Mouse (Mus musculus): Measurements from ENCODE around the gene B3gat3. TPM values are rescaled to one million over a fixed set of nuclear protein-coding genes. Genes with fewer than 3 reads are reported as not detected.

B3gat3 gene
- polyA plus RNA-seq, 1 experiment: 66.3 TPM

- no peak overlapping the region for H3ac ChIP-seq (ENCODE audit: control insufficient read depth, insufficient read length)
- H3K27me3 ChIP-seq (ENCODE audit: control insufficient read depth, insufficient read depth, insufficient read length): no peaks in the 10 kb centered on the region
- no peak overlapping the region for H3K4me3 ChIP-seq
- TF ChIP-seq POLR2A (IDR thresholded peaks at IDR 0.05; ENCODE audit: insufficient read length, low read depth) (no peak), SRF (IDR thresholded peaks at IDR 0.05; ENCODE audit: control insufficient read depth, insufficient read length, low read depth) (no peak), CEBPB (IDR thresholded peaks at IDR 0.05; ENCODE audit: insufficient read depth, poor library complexity, severe bottlenecking) (no peak), REST (IDR thresholded peaks at IDR 0.05; ENCODE audit: insufficient read depth, insufficient read length) (no peak), MYOG (IDR thresholded peaks at IDR 0.05; ENCODE audit: control insufficient read depth in 1 of 3, insufficient read depth in 1 of 3, insufficient read length in 2 of 3, low read depth in 2 of 3) (no peak), TCF12 (IDR thresholded peaks at IDR 0.05; ENCODE audit: insufficient read depth, poor library complexity, severe bottlenecking) (no peak), MAX (IDR thresholded peaks at IDR 0.05; ENCODE audit: low read depth) (no peak), USF1 (IDR thresholded peaks at IDR 0.05; ENCODE audit: low read depth) (no peak), TCF3 (IDR thresholded peaks at IDR 0.05; ENCODE audit: insufficient read length, low read depth) (no peak), POLR2AphosphoS2 (IDR thresholded peaks at IDR 0.05; ENCODE audit: insufficient read length, low read depth) (no peak), E2F4 (IDR thresholded peaks at IDR 0.05; ENCODE audit: insufficient read depth) (no peak), MYOD1 (IDR thresholded peaks at IDR 0.05; ENCODE audit: control insufficient read depth in 1 of 3, insufficient read length in 2 of 3, low read depth in 2 of 3) (no peak)
- peaks cover 78% of the 10 kb centered on the region for H3K36me3 ChIP-seq (ENCODE audit: control insufficient read depth, insufficient read depth)
- H3K79me2 ChIP-seq (ENCODE audit: control insufficient read depth, insufficient read depth): no peaks in the 10 kb centered on the region
- no peak overlapping the region for H3K4me2 ChIP-seq (ENCODE audit: low read depth)
Observed at GRCm38 (mm10) chr19:8911810-8912209, 8.4 kb upstream of the B3gat3 start.

GRCm38 (mm10) chr19:8914212-8914611, 6.0 kb upstream of the B3gat3 start:
- Histone ChIP-seq H3K4me2 (ENCODE audit: low read depth) (no peak overlapping the region), H3K27me3 (ENCODE audit: control insufficient read depth, insufficient read depth, insufficient read length) (no peaks in the 10 kb centered on the region), H3K79me2 (ENCODE audit: control insufficient read depth, insufficient read depth) (no peaks in the 10 kb centered on the region), H3K36me3 (ENCODE audit: control insufficient read depth, insufficient read depth) (peaks cover 68% of the 10 kb centered on the region), H3K4me3 (no peak overlapping the region), H3ac (ENCODE audit: control insufficient read depth, insufficient read length) (no peak overlapping the region)
- TF ChIP-seq MYOG (IDR thresholded peaks at IDR 0.05; ENCODE audit: control insufficient read depth in 1 of 3, insufficient read depth in 1 of 3, insufficient read length in 2 of 3, low read depth in 2 of 3): no peak
- TF ChIP-seq E2F4 (IDR thresholded peaks at IDR 0.05; ENCODE audit: insufficient read depth): no peak
- TF ChIP-seq TCF3 (IDR thresholded peaks at IDR 0.05; ENCODE audit: insufficient read length, low read depth): no peak
- no peak for TF ChIP-seq REST (IDR thresholded peaks at IDR 0.05; ENCODE audit: insufficient read depth, insufficient read length)
- TF ChIP-seq POLR2A (IDR thresholded peaks at IDR 0.05; ENCODE audit: insufficient read length, low read depth): no peak
- TF ChIP-seq SRF (IDR thresholded peaks at IDR 0.05; ENCODE audit: control insufficient read depth, insufficient read length, low read depth): no peak
- TF ChIP-seq MAX (IDR thresholded peaks at IDR 0.05; ENCODE audit: low read depth): no peak
- TF ChIP-seq MYOD1 (IDR thresholded peaks at IDR 0.05; ENCODE audit: control insufficient read depth in 1 of 3, insufficient read length in 2 of 3, low read depth in 2 of 3): no peak
- TF ChIP-seq POLR2AphosphoS2 (IDR thresholded peaks at IDR 0.05; ENCODE audit: insufficient read length, low read depth): no peak
- no peak for TF ChIP-seq USF1 (IDR thresholded peaks at IDR 0.05; ENCODE audit: low read depth)
- TF ChIP-seq CEBPB (IDR thresholded peaks at IDR 0.05; ENCODE audit: insufficient read depth, poor library complexity, severe bottlenecking): no peak
- no peak for TF ChIP-seq TCF12 (IDR thresholded peaks at IDR 0.05; ENCODE audit: insufficient read depth, poor library complexity, severe bottlenecking)

GRCm38 (mm10) chr19:8919000-8919399, 1.2 kb upstream of the B3gat3 start:
- TF ChIP-seq TCF12 (IDR thresholded peaks at IDR 0.05; ENCODE audit: insufficient read depth, poor library complexity, severe bottlenecking): no peak
- no peak for TF ChIP-seq POLR2A (IDR thresholded peaks at IDR 0.05; ENCODE audit: insufficient read length, low read depth)
- TF ChIP-seq MYOG (IDR thresholded peaks at IDR 0.05; ENCODE audit: control insufficient read depth in 1 of 3, insufficient read depth in 1 of 3, insufficient read length in 2 of 3, low read depth in 2 of 3): no peak
- no peak for TF ChIP-seq E2F4 (IDR thresholded peaks at IDR 0.05; ENCODE audit: insufficient read depth)
- TF ChIP-seq REST (IDR thresholded peaks at IDR 0.05; ENCODE audit: insufficient read depth, insufficient read length): no peak
- no peak for TF ChIP-seq CEBPB (IDR thresholded peaks at IDR 0.05; ENCODE audit: insufficient read depth, poor library complexity, severe bottlenecking)
- no peak for TF ChIP-seq MAX (IDR thresholded peaks at IDR 0.05; ENCODE audit: low read depth)
- TF ChIP-seq USF1 (IDR thresholded peaks at IDR 0.05; ENCODE audit: low read depth): no peak
- TF ChIP-seq POLR2AphosphoS2 (IDR thresholded peaks at IDR 0.05; ENCODE audit: insufficient read length, low read depth): no peak
- no peak for TF ChIP-seq TCF3 (IDR thresholded peaks at IDR 0.05; ENCODE audit: insufficient read length, low read depth)
- no peak for TF ChIP-seq SRF (IDR thresholded peaks at IDR 0.05; ENCODE audit: control insufficient read depth, insufficient read length, low read depth)
- no peak for TF ChIP-seq MYOD1 (IDR thresholded peaks at IDR 0.05; ENCODE audit: control insufficient read depth in 1 of 3, insufficient read length in 2 of 3, low read depth in 2 of 3)
- Histone ChIP-seq H3K4me2 (ENCODE audit: low read depth) (no peak overlapping the region), H3K36me3 (ENCODE audit: control insufficient read depth, insufficient read depth) (peaks cover 32% of the 10 kb centered on the region), H3ac (ENCODE audit: control insufficient read depth, insufficient read length) (no peak overlapping the region), H3K79me2 (ENCODE audit: control insufficient read depth, insufficient read depth) (peaks cover 34% of the 10 kb centered on the region), H3K4me3 (no peak overlapping the region), H3K27me3 (ENCODE audit: control insufficient read depth, insufficient read depth, insufficient read length) (no peaks in the 10 kb centered on the region)

- peaks cover 25% of the 10 kb centered on the region for H3K36me3 ChIP-seq (ENCODE audit: control insufficient read depth, insufficient read depth)
- H3ac ChIP-seq (ENCODE audit: control insufficient read depth, insufficient read length): peak overlapping the region; percentile 62
- no peak overlapping the region for H3K4me2 ChIP-seq (ENCODE audit: low read depth)
- TF ChIP-seq TCF12 (IDR thresholded peaks at IDR 0.05; ENCODE audit: insufficient read depth, poor library complexity, severe bottlenecking): no peak
- TF ChIP-seq POLR2A (IDR thresholded peaks at IDR 0.05; ENCODE audit: insufficient read length, low read depth): no peak
- no peak for TF ChIP-seq CEBPB (IDR thresholded peaks at IDR 0.05; ENCODE audit: insufficient read depth, poor library complexity, severe bottlenecking)
- no peak for TF ChIP-seq SRF (IDR thresholded peaks at IDR 0.05; ENCODE audit: control insufficient read depth, insufficient read length, low read depth)
- TF ChIP-seq POLR2AphosphoS2 (IDR thresholded peaks at IDR 0.05; ENCODE audit: insufficient read length, low read depth): peak; percentile 20
- TF ChIP-seq MYOD1 (IDR thresholded peaks at IDR 0.05; ENCODE audit: control insufficient read depth in 1 of 3, insufficient read length in 2 of 3, low read depth in 2 of 3): no peak
- H3K79me2 ChIP-seq (ENCODE audit: control insufficient read depth, insufficient read depth): peaks cover 35% of the 10 kb centered on the region
- H3K4me3 ChIP-seq: peak overlapping the region; percentile 81
- no peaks in the 10 kb centered on the region for H3K27me3 ChIP-seq (ENCODE audit: control insufficient read depth, insufficient read depth, insufficient read length)
Observed at GRCm38 (mm10) chr19:8919684-8920072, 496 bp upstream of the B3gat3 start.
